Mouse (Mus musculus) MEL (cell line): ENCODE measurements around the gene Rbpjl. TPM values are rescaled to one million over a fixed set of nuclear protein-coding genes. Genes with fewer than 3 reads are reported as not detected.

Source experiments
- DNase-seq: peaks from one replicate; pipeline ENCODE4 v3.0.0; 2011; ENCODE audit warnings: low read depth, low spot score
- H3K27ac ChIP-seq: 2 replicates; pipeline ENCODE4 v1.5.1; 2012; ENCODE audit warnings: low read depth, mild to moderate bottlenecking, control low read depth, low read length, moderate library complexity; ENCODE audit not compliant: control insufficient read depth
- H3K27me3 ChIP-seq, 2 experiments: fragments of 150-350 bp in 1 of 2; sonication (generic) in 1 of 2; 2 replicates each; pipeline ENCODE4 v1.6.1; 2012; ENCODE audit warnings: low read length in 2 of 2, mild to moderate bottlenecking in 2 of 2, improper control_type of control experiment in 1 of 2, moderate library complexity in 1 of 2; ENCODE audit not compliant: insufficient read depth in 2 of 2, control insufficient read depth in 1 of 2
- H3K36me3 ChIP-seq, 2 experiments: 2 replicates each; pipeline ENCODE4 v1.6.1; 2012 to 2014; ENCODE audit warnings: low read length in 2 of 2, improper control_type of control experiment in 1 of 2, inconsistent platforms in 1 of 2, mild to moderate bottlenecking in 1 of 2; ENCODE audit not compliant: insufficient read depth in 2 of 2, control insufficient read depth in 1 of 2
- H3K4me1 ChIP-seq, 2 experiments: fragments of 150-350 bp in 1 of 2; sonication (generic) in 1 of 2; 2 replicates each; pipeline ENCODE4 v1.6.1; 2012; ENCODE audit warnings: low read length in 2 of 2, improper control_type of control experiment in 1 of 2, mild to moderate bottlenecking in 1 of 2; ENCODE audit not compliant: insufficient read depth in 2 of 2, control insufficient read depth in 1 of 2
- H3K4me3 ChIP-seq, 2 experiments: fragments of 150-350 bp in 1 of 2; sonication (generic) in 1 of 2; 2 replicates each; pipeline ENCODE4 v1.5.1; 2012; ENCODE audit warnings: low read depth in 2 of 2, low read length in 2 of 2, mild to moderate bottlenecking in 2 of 2, moderate library complexity in 2 of 2, control low read depth in 1 of 2, improper control_type of control experiment in 1 of 2; ENCODE audit not compliant: control insufficient read depth in 1 of 2, insufficient read depth in 1 of 2
- H3K79me2 ChIP-seq: 2 replicates; pipeline ENCODE4 v1.6.1; 2012; ENCODE audit warnings: mild to moderate bottlenecking, low read length, moderate library complexity; ENCODE audit not compliant: control insufficient read depth, poor library complexity, insufficient read depth
- H3K9ac ChIP-seq: 2 replicates; pipeline ENCODE4 v1.6.1; 2012; ENCODE audit warnings: low read depth, mild to moderate bottlenecking, control low read depth, low read length, moderate library complexity; ENCODE audit not compliant: control insufficient read depth, poor library complexity, severe bottlenecking
- H3K9me3 ChIP-seq: fragments of 150-350 bp; sonication (generic); replicated peaks from 2 replicates; pipeline ENCODE4 v1.6.1; 2012; ENCODE audit warnings: mild to moderate bottlenecking, low read length, improper control_type of control experiment, moderate library complexity; ENCODE audit not compliant: insufficient read depth
- CHD2 ChIP-seq: IDR thresholded peaks from 2 replicates; pipeline ENCODE4 v1.6.1; 2011; ENCODE audit warnings: low read length, improper control_type of control experiment
- CTCF ChIP-seq, 3 experiments: IDR thresholded peaks in 2 of 3; conservative IDR thresholded peaks in 1 of 3; 2 replicates each; pipeline ENCODE4 v1.5.1; 2011 to 2012; ENCODE audit warnings: low read length in 3 of 3, low read depth in 2 of 3, mild to moderate bottlenecking in 2 of 3, improper control_type of control experiment in 1 of 3, inconsistent platforms in 1 of 3, mixed read lengths in 1 of 3, moderate library complexity in 1 of 3; ENCODE audit not compliant: control insufficient read depth in 1 of 3, insufficient read depth in 1 of 3, poor library complexity in 1 of 3, severe bottlenecking in 1 of 3
- ELF1 ChIP-seq: IDR thresholded peaks from 2 replicates; pipeline ENCODE4 v1.6.1; 2014; ENCODE audit warnings: low read depth, mild to moderate bottlenecking, inconsistent platforms, low read length, improper control_type of control experiment, moderate library complexity
- EP300 ChIP-seq, 2 experiments: IDR thresholded peaks; 2 replicates each; pipeline ENCODE4 v1.6.1; 2011; ENCODE audit warnings: improper control_type of control experiment in 2 of 2, low read length in 2 of 2, low read depth in 1 of 2, mild to moderate bottlenecking in 1 of 2
- ETS1 ChIP-seq: IDR thresholded peaks from 2 replicates; pipeline ENCODE4 v1.6.1; 2012; ENCODE audit warnings: low read depth, mild to moderate bottlenecking, inconsistent platforms, low read length, improper control_type of control experiment, moderate library complexity
- GATA1 ChIP-seq: IDR thresholded peaks from 2 replicates; pipeline ENCODE4 v1.6.1; 2011; ENCODE audit warnings: low read depth, low read length, improper control_type of control experiment
- HCFC1 ChIP-seq: IDR thresholded peaks from 2 replicates; pipeline ENCODE4 v1.6.1; 2012; ENCODE audit warnings: low read depth, mild to moderate bottlenecking, inconsistent platforms, low read length, improper control_type of control experiment, moderate library complexity
- MEF2A ChIP-seq: IDR thresholded peaks from 2 replicates; pipeline ENCODE4 v1.6.1; 2014; ENCODE audit warnings: low read depth, mild to moderate bottlenecking, inconsistent platforms, low read length, improper control_type of control experiment; ENCODE audit not compliant: poor library complexity, insufficient replicate concordance, severe bottlenecking; ENCODE audit errors: extremely low read depth
- NELFE ChIP-seq: IDR thresholded peaks from 2 replicates; pipeline ENCODE4 v1.6.1; 2011; ENCODE audit warnings: low read depth, low read length, improper control_type of control experiment
- NRF1 ChIP-seq: IDR thresholded peaks from 2 replicates; pipeline ENCODE4 v1.6.1; 2014; ENCODE audit warnings: low read depth, mild to moderate bottlenecking, inconsistent platforms, low read length, improper control_type of control experiment, moderate library complexity; ENCODE audit not compliant: poor library complexity, insufficient read depth, severe bottlenecking
- POLR2A ChIP-seq, 2 experiments: IDR thresholded peaks; 2 replicates each; pipeline ENCODE4 v1.6.1; 2011 to 2012; ENCODE audit warnings: low read length in 2 of 2, mild to moderate bottlenecking in 2 of 2, control low read depth in 1 of 2, improper control_type of control experiment in 1 of 2, low read depth in 1 of 2, moderate library complexity in 1 of 2; ENCODE audit not compliant: control insufficient read depth in 1 of 2, insufficient read depth in 1 of 2, poor library complexity in 1 of 2
- POLR2AphosphoS5 ChIP-seq: IDR thresholded peaks from 2 replicates; pipeline ENCODE4 v1.6.1; 2012; ENCODE audit warnings: low read depth, borderline replicate concordance, mild to moderate bottlenecking, inconsistent platforms, low read length, moderate library complexity, mixed read lengths
- RAD21 ChIP-seq: IDR thresholded peaks from 2 replicates; pipeline ENCODE4 v1.6.1; 2011; ENCODE audit warnings: mild to moderate bottlenecking, low read depth, low read length, improper control_type of control experiment
- TAL1 ChIP-seq: IDR thresholded peaks from 2 replicates; pipeline ENCODE4 v1.6.1; 2012; ENCODE audit warnings: mild to moderate bottlenecking, inconsistent platforms, low read length, moderate library complexity, mixed read lengths
- UBTF ChIP-seq: IDR thresholded peaks from 2 replicates; pipeline ENCODE4 v1.6.1; 2012; ENCODE audit warnings: low read depth, mild to moderate bottlenecking, inconsistent platforms, low read length, improper control_type of control experiment, moderate library complexity, borderline replicate concordance; ENCODE audit not compliant: insufficient read depth
- USF2 ChIP-seq, 2 experiments: IDR thresholded peaks; 2 replicates each; pipeline ENCODE4 v1.6.1; 2011 to 2012; ENCODE audit warnings: improper control_type of control experiment in 2 of 2, low read length in 2 of 2, borderline replicate concordance in 1 of 2, inconsistent platforms in 1 of 2, low read depth in 1 of 2, mild to moderate bottlenecking in 1 of 2; ENCODE audit not compliant: insufficient read depth in 1 of 2
- ZNF384 ChIP-seq: IDR thresholded peaks from 2 replicates; pipeline ENCODE4 v1.6.1; 2012; ENCODE audit warnings: low read depth, mild to moderate bottlenecking, inconsistent platforms, low read length, improper control_type of control experiment
- polyA plus RNA-seq, 2 experiments: library from polyadenylated mRNA; stranded (reverse) in 1 of 2; unstranded in 1 of 2; fragments of >175 nt in 1 of 2; fragments of >200 nt in 1 of 2; gene quantifications; 2 replicates each; pipeline versions ENCODE4 v1.2.1 to v1.2.4; 2012; ENCODE audit warnings: low replicate concordance in 2 of 2, low read depth in 1 of 2; ENCODE audit not compliant: insufficient read length in 2 of 2, insufficient read depth in 1 of 2, missing spikeins in 1 of 2
- total RNA-seq: library from RNA; depleted of rRNA; stranded (reverse); fragments of 300-350 nt; gene quantifications from 2 replicates; pipeline ENCODE4 v1.2.3, GENCODE M21; 2012

Rbpjl gene
- total and polyA plus RNA-seq, 3 experiments = 0.07 TPM; not detected in 2

GRCm38 (mm10) chr2:164448140-164448539, 45.2 kb downstream of the Rbpjl start:
- H3K27me3 ChIP-seq = peaks cover 24 to 41% of the 10 kb centered on the region in 2 experiments

GRCm38 (mm10) chr2:164448921-164449320, 46.0 kb downstream of the Rbpjl start:
- no peak for DNase-seq
- Histone ChIP-seq H3K79me2 (no peaks in the 10 kb centered on the region), H3K27me3 (peaks cover 26 to 42% of the 10 kb centered on the region in 2 experiments), H3K4me3 (no peak overlapping the region), H3K36me3 (no peaks in the 10 kb centered on the region), H3K9ac (no peak overlapping the region), H3K27ac (no peak overlapping the region), H3K9me3 (no peaks in the 10 kb centered on the region), H3K4me1 (no peaks in the 10 kb centered on the region)
- TF ChIP-seq ETS1 = no peak
- TF ChIP-seq NELFE = no peak
- TF ChIP-seq MEF2A = no peak
- TF ChIP-seq CTCF (IDR thresholded peaks at IDR 0.05 in 2 of 3, conservative IDR thresholded peaks at IDR 0.05 in 1 of 3; ENCODE audit: control insufficient read depth in 1 of 3, insufficient read depth in 1 of 3, low read depth in 2 of 3, low read length in 3 of 3, poor library complexity in 1 of 3, severe bottlenecking in 1 of 3) = no peak
- TF ChIP-seq UBTF = no peak
- TF ChIP-seq RAD21 = no peak
- TF ChIP-seq EP300 (IDR thresholded peaks at IDR 0.05; ENCODE audit: low read depth in 1 of 2, low read length in 2 of 2) = no peak
- no peak for TF ChIP-seq CHD2
- no peak for TF ChIP-seq GATA1
- no peak for TF ChIP-seq POLR2A (IDR thresholded peaks at IDR 0.05; ENCODE audit: control insufficient read depth in 1 of 2, insufficient read depth in 1 of 2, low read depth in 1 of 2, low read length in 2 of 2, poor library complexity in 1 of 2)
- TF ChIP-seq HCFC1 = no peak
- no peak for TF ChIP-seq NRF1
- TF ChIP-seq USF2 (IDR thresholded peaks at IDR 0.05; ENCODE audit: borderline replicate concordance in 1 of 2, insufficient read depth in 1 of 2, low read depth in 1 of 2, low read length in 2 of 2) = no peak
- no peak for TF ChIP-seq TAL1
- TF ChIP-seq ELF1 = no peak

More at GRCm38 (mm10) chr2:164448140-164448539, 45.2 kb downstream of the Rbpjl start:
- Histone ChIP-seq H3K27ac (no peak overlapping the region), H3K9ac (no peak overlapping the region), H3K4me1 (no peaks in the 10 kb centered on the region), H3K36me3 (no peaks in the 10 kb centered on the region)
- TF ChIP-seq ZNF384 (no peak), POLR2AphosphoS5 (no peak), ELF1 (no peak)
- TF ChIP-seq, all 39 proteins: peak for 0
- Histone ChIP-seq H3K4me3 (no peak overlapping the region), H3K79me2 (no peaks in the 10 kb centered on the region), H3K9me3 (no peaks in the 10 kb centered on the region)
- no peak for DNase-seq
